Mouse (Mus musculus) liver, adult 2 months (tissue): ENCODE measurements around the gene Rabep2. TPM values are rescaled to one million over a fixed set of nuclear protein-coding genes. Genes with fewer than 3 reads are reported as not detected.

Experiments used
- DNase-seq: peaks from one replicate; pipeline ENCODE4 v3.0.0-alpha.2; 2011; ENCODE audit warnings: low read depth, low spot score; ENCODE audit errors: extremely low read depth
- H3K27ac ChIP-seq: fragments of 200-500 bp; replicated peaks from 2 replicates; pipeline ENCODE4 v1.5.1; 2012; ENCODE audit warnings: low read depth, mild to moderate bottlenecking, control low read depth, inconsistent platforms, low read length; ENCODE audit not compliant: insufficient read depth
- H3K27me3 ChIP-seq: fragments of 200-500 bp; 2 replicates; pipeline ENCODE4 v1.6.1; 2012; ENCODE audit warnings: mild to moderate bottlenecking, moderate library complexity, low read length, inconsistent platforms; ENCODE audit not compliant: control insufficient read depth, insufficient read depth
- H3K36me3 ChIP-seq: fragments of 200-500 bp; 2 replicates; pipeline ENCODE4 v1.6.1; 2012; ENCODE audit warnings: low read length, inconsistent platforms; ENCODE audit not compliant: control insufficient read depth, insufficient read depth
- H3K4me1 ChIP-seq: fragments of 200-500 bp; 2 replicates; pipeline ENCODE4 v1.6.1; 2011; ENCODE audit warnings: low read length; ENCODE audit not compliant: control insufficient read depth, insufficient read depth
- H3K4me3 ChIP-seq: fragments of 200-500 bp; 2 replicates; pipeline ENCODE4 v1.5.1; 2011; ENCODE audit warnings: low read depth, mild to moderate bottlenecking, control low read depth, low read length, moderate library complexity; ENCODE audit not compliant: insufficient read depth
- H3K79me2 ChIP-seq: fragments of 200-500 bp; 2 replicates; pipeline ENCODE4 v1.6.1; 2012; ENCODE audit warnings: inconsistent platforms, mild to moderate bottlenecking, low read length, moderate library complexity; ENCODE audit not compliant: control insufficient read depth, insufficient read depth
- H3K9ac ChIP-seq: fragments of 200-500 bp; 2 replicates; pipeline ENCODE4 v1.6.1; 2012; ENCODE audit warnings: low read depth, mild to moderate bottlenecking, control low read depth, inconsistent platforms, low read length
- CTCF ChIP-seq: fragments of 200-500 bp; IDR thresholded peaks from 2 replicates; pipeline ENCODE4 v1.5.1; 2011; ENCODE audit warnings: low read depth, low read length, control low read depth
- POLR2A ChIP-seq: fragments of 200-500 bp; IDR thresholded peaks from 2 replicates; pipeline ENCODE4 v1.6.1; 2011; ENCODE audit warnings: low read length, control low read depth; ENCODE audit not compliant: insufficient read depth; ENCODE audit errors: extremely low read depth
- whole genome bisulfite sequencing: fragments of 180-500 bp; shearing (Covaris S2); methylation state at CpG from one replicate; pipeline ENCODE4 v1.1.7; 2018; 5-methylcytosine and 5-hydroxymethylcytosine counted together
- polyA plus RNA-seq: library from polyadenylated mRNA; depleted of rRNA; stranded (reverse); fragments of >200 nt; gene quantifications from 2 replicates; pipeline ENCODE4 v1.2.3, GENCODE M21; 2012
- total RNA-seq: library from RNA; depleted of rRNA; stranded (reverse); fragments of >200 nt; gene quantifications from 2 replicates; pipeline ENCODE4 v1.2.3, GENCODE M21; 2014

Rabep2 gene
- total and polyA plus RNA-seq, 2 experiments = 6.5 to 15.1 TPM

- Histone ChIP-seq H3K36me3 (peaks cover 6% of the 10 kb centered on the region; the same call in 1 of the 2 replicates), H3K27ac (no peak overlapping the region), H3K9ac (no peak overlapping the region), H3K4me1 (no peaks in the 10 kb centered on the region), H3K79me2 (no peaks in the 10 kb centered on the region), H3K4me3 (no peak overlapping the region), H3K27me3 (no peaks in the 10 kb centered on the region)
- no peak for DNase-seq
- no peak for TF ChIP-seq POLR2A
- no peak for TF ChIP-seq CTCF
- WGBS = 84% methylated on average over 9 of the region's 9 CpGs
Measured at GRCm38 (mm10) chr7:126466116-126466515, 37.6 kb downstream of the Rabep2 start.

- Histone ChIP-seq H3K4me1 (no peaks in the 10 kb centered on the region), H3K36me3 (peaks cover 6% of the 10 kb centered on the region; the same call in 1 of the 2 replicates), H3K27me3 (no peaks in the 10 kb centered on the region), H3K4me3 (no peak overlapping the region), H3K9ac (no peak overlapping the region), H3K79me2 (no peaks in the 10 kb centered on the region), H3K27ac (no peak overlapping the region)
- 81% methylated on average over 5 of the region's 5 CpGs for WGBS
- TF ChIP-seq POLR2A = no peak
- no peak for TF ChIP-seq CTCF
- no peak for DNase-seq
Measured at GRCm38 (mm10) chr7:126466707-126467106, 38.1 kb downstream of the Rabep2 start.

GRCm38 (mm10) chr7:126467271-126467670 lies 38.7 kb downstream of the Rabep2 start:
- H3K9ac ChIP-seq = no peak overlapping the region
- no peak overlapping the region for H3K4me3 ChIP-seq
- H3K27me3 ChIP-seq = no peaks in the 10 kb centered on the region
- 74% methylated on average over 5 of the region's 5 CpGs for WGBS
- no peak for DNase-seq
- H3K27ac ChIP-seq = no peak overlapping the region
- peak; percentile 66 for TF ChIP-seq CTCF
- no peak for TF ChIP-seq POLR2A
- peaks cover 6% of the 10 kb centered on the region; the same call in 1 of the 2 replicates for H3K36me3 ChIP-seq
- H3K79me2 ChIP-seq = no peaks in the 10 kb centered on the region
- no peaks in the 10 kb centered on the region for H3K4me1 ChIP-seq

GRCm38 (mm10) chr7:126467834-126468627 lies 39.5 kb downstream of the Rabep2 start:
- Histone ChIP-seq H3K27me3 (no peaks in the 10 kb centered on the region), H3K4me3 (no peak overlapping the region), H3K9ac (no peak overlapping the region), H3K27ac (no peak overlapping the region), H3K4me1 (no peaks in the 10 kb centered on the region), H3K36me3 (peaks cover 6% of the 10 kb centered on the region; the same call in 1 of the 2 replicates), H3K79me2 (no peaks in the 10 kb centered on the region)
- TF ChIP-seq CTCF = no peak
- no peak for TF ChIP-seq POLR2A
- DNase-seq = no peak
- 93% methylated on average over 18 of the region's 18 CpGs for WGBS

GRCm38 (mm10) chr7:126470077-126470476 lies 41.5 kb downstream of the Rabep2 start:
- no peak for DNase-seq
- 79% methylated on average over 6 of the region's 6 CpGs for WGBS
- H3K27me3 ChIP-seq = no peaks in the 10 kb centered on the region
- H3K4me3 ChIP-seq = no peak overlapping the region
- peaks cover 2% of the 10 kb centered on the region; the same call in 1 of the 2 replicates for H3K79me2 ChIP-seq
- H3K4me1 ChIP-seq = peaks cover 2% of the 10 kb centered on the region; the same call in 1 of the 2 replicates
- no peak for TF ChIP-seq POLR2A
- no peak for TF ChIP-seq CTCF
- H3K36me3 ChIP-seq = peaks cover 6% of the 10 kb centered on the region; the same call in 1 of the 2 replicates
- H3K9ac ChIP-seq = no peak overlapping the region
- H3K27ac ChIP-seq = no peak overlapping the region

- Histone ChIP-seq H3K9ac (no peak overlapping the region), H3K4me1 (peaks cover 4% of the 10 kb centered on the region; the same call in 1 of the 2 replicates), H3K27ac (no peak overlapping the region), H3K4me3 (no peak overlapping the region), H3K79me2 (peaks cover 2% of the 10 kb centered on the region; the same call in 1 of the 2 replicates), H3K27me3 (no peaks in the 10 kb centered on the region), H3K36me3 (peaks cover 6% of the 10 kb centered on the region; the same call in 1 of the 2 replicates)
- no peak for DNase-seq
- TF ChIP-seq POLR2A (no peak), CTCF (no peak)
- 94% methylated on average over 5 of the region's 5 CpGs for WGBS
Measured at GRCm38 (mm10) chr7:126471361-126471760, 42.8 kb downstream of the Rabep2 start.
